In genomic region chr16:63761177-63761576, GRCm38 (mm10) we compare ENCODE assay signal across 28 mouse cellular contexts.
DNase-seq lines count a peak whose midpoint lies in the region; ATAC-seq and TF ChIP-seq lines count a peak whose summit lies in the region.
"Had no signal": no experiment of that assay in that cellular context is flagged by ENCODE, and none has a peak within 500 bp of the region (broad histone marks: within the 10 kb centered on the region; RNA-seq: fewer than 3 reads in every experiment).

No protein-coding gene starts in this region.

- 79% methylated on average over 4 of the region's 4 CpGs for WGBS in midbrain, postnatal 0 days
- WGBS in midbrain, embryonic 15.5 days, result 77% methylated on average over 4 of the region's 4 CpGs
- WGBS in forebrain, embryonic 13.5 days, result 57% methylated on average over 4 of the region's 4 CpGs
- WGBS in hindbrain, embryonic 13.5 days, result 38% methylated on average over 4 of the region's 4 CpGs

- DNase-seq in midbrain, postnatal 0 days (ENCODE audit: low spot score), result peak; percentile 18
- DNase-seq in kidney, postnatal 4 days, result no peak
- no peak for DNase-seq in frontal cortex, postnatal 14 days (ENCODE audit: low spot score in 2 of 2)
- DNase-seq in left cerebral cortex, adult 8-10 months (ENCODE audit: low spot score in 2 of 2), result no peak
- DNase-seq: adrenal gland, postnatal 36 days; cerebellum, adult 8-10 months; gastrocnemius, postnatal 25 days; heart, adult 18-20 months; heart, postnatal 14 days; kidney, adult 18-20 months; liver; lung, postnatal 36 days; midbrain, embryonic 14.5 days; thymus, adult 2 months; thymus, postnatal 4 days had no signal

- no peaks in the 10 kb centered on the region for H3K9me3 ChIP-seq in midbrain, postnatal 0 days (ENCODE audit: low read length)
- no peaks in the 10 kb centered on the region for H3K9me3 ChIP-seq in midbrain, embryonic 15.5 days
- no peaks in the 10 kb centered on the region for H3K9me3 ChIP-seq in forebrain, embryonic 13.5 days (replicated peaks)
- H3K9me3 ChIP-seq in hindbrain, embryonic 13.5 days, result no peaks in the 10 kb centered on the region
- H3K9me3 ChIP-seq: embryonic facial prominence, embryonic 10.5 days; heart, embryonic 12.5 days; limb, embryonic 10.5 days; liver, embryonic 15.5 days; lung, embryonic 15.5 days; neural tube, embryonic 15.5 days had no signal

- ATAC-seq in midbrain, postnatal 0 days (ENCODE audit: low FRiP score), result no peak
- ATAC-seq in midbrain, embryonic 15.5 days (replicated peaks), result no peak
- peak; percentile 91 for ATAC-seq in forebrain, embryonic 13.5 days
- peak; percentile 24; the same call in 1 of the 2 replicates for ATAC-seq in hindbrain, embryonic 13.5 days (ENCODE audit: low FRiP score)

- no peak overlapping the region for H3K9ac ChIP-seq in midbrain, postnatal 0 days (replicated peaks; ENCODE audit: low read length, poor library complexity, severe bottlenecking)
- H3K9ac ChIP-seq in midbrain, embryonic 15.5 days, result no peak overlapping the region
- H3K9ac ChIP-seq in forebrain, embryonic 13.5 days, result no peak overlapping the region
- H3K9ac ChIP-seq in hindbrain, embryonic 13.5 days, result no peak overlapping the region
- H3K9ac ChIP-seq: heart, embryonic 12.5 days; liver, embryonic 15.5 days; lung, embryonic 15.5 days; neural tube, embryonic 15.5 days had no signal

- no peak overlapping the region for H3K4me2 ChIP-seq in midbrain, postnatal 0 days (ENCODE audit: low read depth, low read length, poor library complexity, severe bottlenecking)
- H3K4me2 ChIP-seq in midbrain, embryonic 15.5 days, result no peak overlapping the region
- no peak overlapping the region for H3K4me2 ChIP-seq in forebrain, embryonic 13.5 days
- H3K4me2 ChIP-seq in hindbrain, embryonic 13.5 days, result no peak overlapping the region
- H3K4me2 ChIP-seq: heart, embryonic 12.5 days; liver, embryonic 15.5 days; lung, embryonic 15.5 days; neural tube, embryonic 15.5 days had no signal

- TF ChIP-seq CTCF in midbrain, postnatal 0 days (IDR thresholded peaks at IDR 0.05), result no peak

- H3K4me1 ChIP-seq in midbrain, postnatal 0 days (ENCODE audit: insufficient read depth, low read length), result no peaks in the 10 kb centered on the region
- no peaks in the 10 kb centered on the region for H3K4me1 ChIP-seq in midbrain, embryonic 15.5 days
- H3K4me1 ChIP-seq in forebrain, embryonic 13.5 days, result peaks cover 11% of the 10 kb centered on the region
- H3K4me1 ChIP-seq in hindbrain, embryonic 13.5 days (replicated peaks), result no peaks in the 10 kb centered on the region
- H3K4me1 ChIP-seq: heart, embryonic 12.5 days; liver, embryonic 15.5 days; lung, embryonic 15.5 days; megakaryocyte, embryonic 14.5 days; neural tube, embryonic 15.5 days had no signal

- H3K27ac ChIP-seq in midbrain, postnatal 0 days (ENCODE audit: low read depth, low read length), result no peak overlapping the region
- H3K27ac ChIP-seq in midbrain, embryonic 15.5 days, result no peak overlapping the region
- H3K27ac ChIP-seq in forebrain, embryonic 13.5 days, result no peak overlapping the region
- H3K27ac ChIP-seq in hindbrain, embryonic 13.5 days, result no peak overlapping the region
- H3K27ac ChIP-seq: embryonic facial prominence, embryonic 10.5 days; left cerebral cortex, adult 2 months; limb, embryonic 10.5 days; liver, embryonic 15.5 days; lung, embryonic 15.5 days; neural tube, embryonic 15.5 days; stomach, postnatal 0 days had no signal

- no peaks in the 10 kb centered on the region for H3K27me3 ChIP-seq in midbrain, postnatal 0 days (ENCODE audit: insufficient read depth, low read length)
- no peaks in the 10 kb centered on the region for H3K27me3 ChIP-seq in midbrain, embryonic 15.5 days (replicated peaks)
- no peaks in the 10 kb centered on the region for H3K27me3 ChIP-seq in forebrain, embryonic 13.5 days
- H3K27me3 ChIP-seq in hindbrain, embryonic 13.5 days, result no peaks in the 10 kb centered on the region
- H3K27me3 ChIP-seq: heart, embryonic 12.5 days; liver, embryonic 15.5 days; lung, embryonic 15.5 days; megakaryocyte, embryonic 14.5 days; neural tube, embryonic 15.5 days had no signal

- H3K4me3 ChIP-seq in midbrain, postnatal 0 days (ENCODE audit: low read depth, low read length), result no peak overlapping the region
- H3K4me3 ChIP-seq in midbrain, embryonic 15.5 days, result no peak overlapping the region
- no peak overlapping the region for H3K4me3 ChIP-seq in forebrain, embryonic 13.5 days
- no peak overlapping the region for H3K4me3 ChIP-seq in hindbrain, embryonic 13.5 days
- H3K4me3 ChIP-seq: embryonic facial prominence, embryonic 10.5 days; heart, embryonic 12.5 days; left cerebral cortex, adult 2 months; limb, embryonic 10.5 days; liver, embryonic 15.5 days; lung, embryonic 15.5 days; megakaryocyte, embryonic 14.5 days; myocyte; neural tube, embryonic 15.5 days had no signal

- no peaks in the 10 kb centered on the region for H3K36me3 ChIP-seq in midbrain, postnatal 0 days (ENCODE audit: insufficient read depth, low read length)
- no peaks in the 10 kb centered on the region for H3K36me3 ChIP-seq in midbrain, embryonic 15.5 days (replicated peaks)
- H3K36me3 ChIP-seq in forebrain, embryonic 13.5 days (ENCODE audit: poor library complexity, severe bottlenecking), result no peaks in the 10 kb centered on the region
- no peaks in the 10 kb centered on the region for H3K36me3 ChIP-seq in hindbrain, embryonic 13.5 days
- H3K36me3 ChIP-seq: embryonic facial prominence, embryonic 10.5 days; heart, embryonic 12.5 days; limb, embryonic 10.5 days; liver, embryonic 15.5 days; lung, embryonic 15.5 days; neural tube, embryonic 15.5 days had no signal

Comparison
In these comparisons a context has a peak if more than half of its experiments do, and no peak if none do; other contexts are left out.
1. ATAC-seq: peak in forebrain, embryonic 13.5 days (single experiment) and hindbrain, embryonic 13.5 days (single experiment); none in midbrain, postnatal 0 days (single experiment) and midbrain, embryonic 15.5 days (single experiment).